Mouse (Mus musculus): ENCODE data around the gene Pcnp. TPM values are rescaled to one million over a fixed set of nuclear protein-coding genes. Genes with fewer than 3 reads are reported as not detected.

Gene Pcnp
- polyA plus RNA-seq, 1 experiment from 2014 or later = 64.2 TPM

- ATAC-seq (no peak), DNase-seq (no peak)
- Histone ChIP-seq H3K9me3 (ENCODE audit: low read length) (no peaks in the 10 kb centered on the region), H3K4me3 (ENCODE audit: low read depth, low read length) (no peak overlapping the region), H3K27me3 (ENCODE audit: insufficient read depth, low read length) (no peaks in the 10 kb centered on the region), H3K27ac (ENCODE audit: low read depth) (no peak overlapping the region), H3K9ac (replicated peaks) (no peak overlapping the region), H3K4me1 (ENCODE audit: insufficient read depth) (no peaks in the 10 kb centered on the region), H3K36me3 (replicated peaks; ENCODE audit: insufficient read depth, low read length) (peaks cover 45% of the 10 kb centered on the region), H3K4me2 (ENCODE audit: low read depth, low read length) (no peak overlapping the region)
- TF ChIP-seq CTCF (IDR thresholded peaks at IDR 0.05; ENCODE audit: low read depth) (no peak), EP300 (IDR thresholded peaks at IDR 0.05; ENCODE audit: low read depth) (no peak)
- WGBS (ENCODE audit: insufficient replicate concordance) = 92% methylated on average over 7 of the region's 7 CpGs
These were observed 9.9 kb downstream of the Pcnp start for GRCm38 (mm10) chr16:56019660-56020059.

GRCm38 (mm10) chr16:56014076-56014475 lies 15.5 kb downstream of the Pcnp start:
- Histone ChIP-seq H3K9me3 (ENCODE audit: low read length) (no peaks in the 10 kb centered on the region), H3K4me2 (ENCODE audit: low read depth, low read length) (no peak overlapping the region), H3K4me3 (ENCODE audit: low read depth, low read length) (no peak overlapping the region), H3K36me3 (replicated peaks; ENCODE audit: insufficient read depth, low read length) (peaks cover 31% of the 10 kb centered on the region), H3K4me1 (ENCODE audit: insufficient read depth) (no peaks in the 10 kb centered on the region), H3K27ac (ENCODE audit: low read depth) (no peak overlapping the region), H3K27me3 (ENCODE audit: insufficient read depth, low read length) (no peaks in the 10 kb centered on the region), H3K9ac (replicated peaks) (no peak overlapping the region)
- ATAC-seq (no peak), DNase-seq (no peak)
- WGBS (ENCODE audit: insufficient replicate concordance) = 83% methylated on average over 7 of the region's 7 CpGs
- TF ChIP-seq EP300 (IDR thresholded peaks at IDR 0.05; ENCODE audit: low read depth) = no peak

- DNase-seq = no peak
- no peak overlapping the region for H3K4me3 ChIP-seq (ENCODE audit: low read depth, low read length)
- TF ChIP-seq CTCF (IDR thresholded peaks at IDR 0.05; ENCODE audit: low read depth) (no peak), EP300 (IDR thresholded peaks at IDR 0.05; ENCODE audit: low read depth) (no peak)
- ATAC-seq = peak; percentile 48; the same call in 1 of the 2 replicates
- H3K9me3 ChIP-seq (ENCODE audit: low read length) = no peaks in the 10 kb centered on the region
- no peaks in the 10 kb centered on the region for H3K4me1 ChIP-seq (ENCODE audit: insufficient read depth)
- 88% methylated on average over 10 of the region's 10 CpGs for WGBS (ENCODE audit: insufficient replicate concordance)
- H3K27ac ChIP-seq (ENCODE audit: low read depth) = no peak overlapping the region
- H3K36me3 ChIP-seq (replicated peaks; ENCODE audit: insufficient read depth, low read length) = peaks cover 25% of the 10 kb centered on the region
- no peaks in the 10 kb centered on the region for H3K27me3 ChIP-seq (ENCODE audit: insufficient read depth, low read length)
- H3K4me2 ChIP-seq (ENCODE audit: low read depth, low read length) = no peak overlapping the region
- no peak overlapping the region for H3K9ac ChIP-seq (replicated peaks)
These were observed 16.5 kb downstream of the Pcnp start for GRCm38 (mm10) chr16:56012789-56013743.

- H3K9ac ChIP-seq (replicated peaks) = no peak overlapping the region
- H3K36me3 ChIP-seq (replicated peaks; ENCODE audit: insufficient read depth, low read length) = peaks cover 48% of the 10 kb centered on the region
- no peak overlapping the region for H3K4me2 ChIP-seq (ENCODE audit: low read depth, low read length)
- ATAC-seq (no peak), DNase-seq (no peak)
- no peak for TF ChIP-seq EP300 (IDR thresholded peaks at IDR 0.05; ENCODE audit: low read depth)
- no peaks in the 10 kb centered on the region for H3K27me3 ChIP-seq (ENCODE audit: insufficient read depth, low read length)
- WGBS (ENCODE audit: insufficient replicate concordance) = 84% methylated on average over 1 of the region's 1 CpGs
- no peak overlapping the region for H3K27ac ChIP-seq (ENCODE audit: low read depth)
- no peak overlapping the region for H3K4me3 ChIP-seq (ENCODE audit: low read depth, low read length)
- no peaks in the 10 kb centered on the region for H3K4me1 ChIP-seq (ENCODE audit: insufficient read depth)
- no peaks in the 10 kb centered on the region for H3K9me3 ChIP-seq (ENCODE audit: low read length)
These were observed 20.7 kb downstream of the Pcnp start for GRCm38 (mm10) chr16:56008862-56009261.

GRCm38 (mm10) chr16:56006798-56007197 lies 22.7 kb downstream of the Pcnp start:
- Histone ChIP-seq H3K27me3 (ENCODE audit: insufficient read depth, low read length) (no peaks in the 10 kb centered on the region), H3K36me3 (replicated peaks; ENCODE audit: insufficient read depth, low read length) (peaks cover 61% of the 10 kb centered on the region), H3K4me3 (ENCODE audit: low read depth, low read length) (no peak overlapping the region), H3K9ac (replicated peaks) (no peak overlapping the region), H3K4me2 (ENCODE audit: low read depth, low read length) (no peak overlapping the region), H3K27ac (ENCODE audit: low read depth) (no peak overlapping the region), H3K9me3 (ENCODE audit: low read length) (no peaks in the 10 kb centered on the region), H3K4me1 (ENCODE audit: insufficient read depth) (no peaks in the 10 kb centered on the region)
- ATAC-seq = no peak
- TF ChIP-seq CTCF (IDR thresholded peaks at IDR 0.05; ENCODE audit: low read depth) = no peak
- no peak for TF ChIP-seq EP300 (IDR thresholded peaks at IDR 0.05; ENCODE audit: low read depth)
- no peak for DNase-seq
- WGBS (ENCODE audit: insufficient replicate concordance) = 92% methylated on average over 11 of the region's 11 CpGs

GRCm38 (mm10) chr16:55994235-55994634 lies 35.3 kb downstream of the Pcnp start:
- peaks cover 46% of the 10 kb centered on the region for H3K36me3 ChIP-seq (replicated peaks; ENCODE audit: insufficient read depth, low read length)
- ATAC-seq (no peak), DNase-seq (no peak)
- no peaks in the 10 kb centered on the region for H3K9me3 ChIP-seq (ENCODE audit: low read length)
- no peak overlapping the region for H3K27ac ChIP-seq (ENCODE audit: low read depth)
- H3K4me2 ChIP-seq (ENCODE audit: low read depth, low read length) = no peak overlapping the region
- no peaks in the 10 kb centered on the region; the same call in 1 of the 2 replicates for H3K4me1 ChIP-seq (ENCODE audit: insufficient read depth)
- 86% methylated on average over 2 of the region's 2 CpGs for WGBS (ENCODE audit: insufficient replicate concordance)
- TF ChIP-seq CTCF (IDR thresholded peaks at IDR 0.05; ENCODE audit: low read depth) (no peak), EP300 (IDR thresholded peaks at IDR 0.05; ENCODE audit: low read depth) (no peak)
- no peak overlapping the region for H3K9ac ChIP-seq (replicated peaks)
- no peak overlapping the region for H3K4me3 ChIP-seq (ENCODE audit: low read depth, low read length)
- no peaks in the 10 kb centered on the region for H3K27me3 ChIP-seq (ENCODE audit: insufficient read depth, low read length)

All from liver, postnatal 0 days (tissue).